Mouse (Mus musculus) C2C12 (cell line): ENCODE data around the gene Enox1.

Experiments used
- CEBPB ChIP-seq: IDR thresholded peaks from one replicate; pipeline ENCODE4 v1.6.1; 2011; ENCODE audit warnings: low read depth, mild to moderate bottlenecking, control low read depth, moderate library complexity
- CTCF ChIP-seq: IDR thresholded peaks from one replicate; pipeline ENCODE4 v1.5.1; 2011; ENCODE audit not compliant: control insufficient read depth, insufficient read depth, insufficient read length
- FOSL1 ChIP-seq: IDR thresholded peaks from one replicate; pipeline ENCODE4 v1.8.0; 2011; ENCODE audit warnings: mild to moderate bottlenecking, low read length; ENCODE audit not compliant: poor library complexity, insufficient read depth, severe bottlenecking
- MAX ChIP-seq: IDR thresholded peaks from one replicate; pipeline ENCODE4 v1.6.1; 2011; ENCODE audit warnings: mild to moderate bottlenecking, control low read depth
- MYOG ChIP-seq: IDR thresholded peaks from one replicate; pipeline ENCODE4 v1.6.1; 2011; ENCODE audit not compliant: control insufficient read depth, insufficient read length; ENCODE audit errors: extremely low read depth
- USF1 ChIP-seq: IDR thresholded peaks from one replicate; pipeline ENCODE4 v1.6.1; 2011; ENCODE audit warnings: low read depth, mild to moderate bottlenecking, control low read depth, moderate library complexity

GRCm38 (mm10) chr14:77463919-77464318, 307.4 kb downstream of the Enox1 start:
- TF ChIP-seq CTCF (no peak), MAX (no peak), FOSL1 (no peak), USF1 (no peak), CEBPB (no peak), MYOG (no peak)
